Mouse (Mus musculus) stomach, embryonic 14.5 days (tissue): Measurements from ENCODE around the gene Itga9. TPM values are rescaled to one million over a fixed set of nuclear protein-coding genes. Genes with fewer than 3 reads are reported as not detected.

Source experiments
- ATAC-seq: fragments of 200-750 bp; cut with Nextera tagmentation; 2 replicates; pipeline ENCODE4 v1.8.0; 2017; ENCODE audit warnings: low read depth, moderate TSS enrichment; ENCODE audit not compliant: insufficient number of reproducible peaks, insufficient read depth, low FRiP score
- H3K27ac ChIP-seq: fragments of 300-500 bp; sonication (generic); 2 replicates; pipeline ENCODE4 v1.5.1; 2014; ENCODE audit warnings: mild to moderate bottlenecking, low read length, moderate library complexity, mixed read lengths
- H3K27me3 ChIP-seq: fragments of 300-500 bp; sonication (generic); 2 replicates; pipeline ENCODE4 v1.6.1; 2014; ENCODE audit warnings: low read length, control low read depth, mixed read lengths; ENCODE audit not compliant: control insufficient read depth, insufficient read depth
- H3K36me3 ChIP-seq: fragments of 300-500 bp; sonication (generic); 2 replicates; pipeline ENCODE4 v1.6.1; 2014; ENCODE audit warnings: mild to moderate bottlenecking, control low read depth, low read length, moderate library complexity, mixed read lengths; ENCODE audit not compliant: control insufficient read depth, insufficient read depth
- H3K4me1 ChIP-seq: fragments of 300-500 bp; sonication (generic); 2 replicates; pipeline ENCODE4 v1.6.1; 2014; ENCODE audit warnings: low read length, control low read depth, mixed read lengths; ENCODE audit not compliant: control insufficient read depth, insufficient read depth
- H3K4me2 ChIP-seq: fragments of 300-500 bp; sonication (generic); replicated peaks from 2 replicates; pipeline ENCODE4 v1.6.1; 2014; ENCODE audit warnings: low read depth, low read length, control low read depth
- H3K4me3 ChIP-seq: fragments of 300-500 bp; sonication (generic); 2 replicates; pipeline ENCODE4 v1.5.1; 2014; ENCODE audit warnings: low read depth, low read length, control low read depth
- H3K9ac ChIP-seq: fragments of 300-500 bp; sonication (generic); replicated peaks from 2 replicates; pipeline ENCODE4 v1.6.1; 2014; ENCODE audit warnings: low read depth, mild to moderate bottlenecking, control low read depth, low read length, moderate library complexity, mixed read lengths
- H3K9me3 ChIP-seq: fragments of 300-500 bp; sonication (generic); 2 replicates; pipeline ENCODE4 v1.6.1; 2016; ENCODE audit warnings: low read depth, low read length, control low read depth; ENCODE audit not compliant: control insufficient read depth
- WGBS: fragments of 180-500 bp; shearing (Covaris S2); extraction: QIAGEN DNeasy Blood & Tissue Kit; methylation state at CpG from one replicate; pipeline ENCODE4 v1.1.7; 2014; 5-methylcytosine and 5-hydroxymethylcytosine counted together
- polyA plus RNA-seq: library from polyadenylated mRNA; unstranded; fragments of >200 nt; fragmentation: Nextera tagmentation; extraction: Ambion mirVana; gene quantifications from 2 replicates; pipeline ENCODE4 v1.2.1, GENCODE M21; 2014

Gene Itga9
- polyA plus RNA-seq, 1 experiment from 2014 or later = 14.3 TPM

DNA sequence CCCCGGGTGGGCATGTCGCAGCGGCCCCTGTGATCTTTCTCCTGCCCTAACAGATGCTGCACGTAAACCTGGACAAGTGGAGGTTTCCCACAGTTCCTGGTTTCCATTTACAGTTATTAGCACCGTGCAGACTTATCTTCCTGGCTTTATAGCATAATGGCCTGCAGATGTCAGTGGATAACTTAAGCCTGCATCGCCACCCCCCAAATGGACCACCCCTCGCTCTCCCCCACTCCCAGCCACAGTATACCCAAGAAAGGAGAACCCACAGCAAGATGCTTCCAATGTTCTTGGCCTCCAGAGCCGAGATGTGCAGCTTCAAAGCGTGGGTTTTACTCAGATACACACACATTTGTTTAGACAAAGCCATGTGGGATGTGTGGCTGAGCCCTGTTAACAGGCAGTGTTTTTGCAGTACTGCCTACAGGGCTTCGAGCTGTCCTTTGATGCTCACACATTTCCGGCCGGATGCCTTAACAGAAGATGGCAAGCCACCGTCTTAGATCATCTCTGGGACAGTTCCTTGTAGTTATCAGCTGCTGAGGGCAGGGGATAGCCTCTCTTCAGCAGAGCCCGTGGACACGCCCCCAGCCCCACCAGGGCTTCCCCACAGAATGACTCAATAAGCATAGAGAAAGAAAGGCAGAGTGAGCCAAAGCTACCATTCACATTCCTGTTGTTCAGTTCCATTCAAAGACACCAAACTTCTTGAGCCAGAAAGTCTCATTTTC, 71.7 kb downstream of the Itga9 start:
- 50% methylated on average over 15 of the region's 15 CpGs for WGBS
- 0 out of 2 replicates have a peak, but pooled peaks cover 2% of the 10 kb centered on the region for H3K4me1 ChIP-seq
- no peak overlapping the region for H3K4me2 ChIP-seq
- ATAC-seq = no peak
- no peak overlapping the region for H3K27ac ChIP-seq
- H3K9ac ChIP-seq = no peak overlapping the region
- no peaks in the 10 kb centered on the region for H3K9me3 ChIP-seq
- no peaks in the 10 kb centered on the region; the same call in 1 of the 2 replicates for H3K36me3 ChIP-seq
- H3K27me3 ChIP-seq = no peaks in the 10 kb centered on the region
- no peak overlapping the region for H3K4me3 ChIP-seq

DNA sequence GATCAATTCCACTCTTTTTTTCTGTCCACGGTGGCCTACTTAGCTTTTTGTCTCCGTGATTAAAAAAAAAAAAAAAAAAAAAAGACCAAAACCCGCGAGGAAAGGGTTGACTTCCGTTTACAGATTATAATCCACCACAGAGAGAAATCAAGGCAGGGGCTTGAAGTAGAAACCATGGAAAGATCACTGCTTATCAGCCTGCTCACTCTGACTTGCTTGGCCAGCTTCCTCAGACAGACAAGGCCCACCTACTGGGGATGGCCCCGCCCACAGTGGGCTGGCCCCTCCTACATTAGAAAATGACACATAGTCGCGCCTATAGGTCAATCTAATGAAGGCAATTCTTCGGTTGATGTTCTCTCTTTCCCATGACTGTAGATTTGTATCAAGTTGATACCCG, 72.3 kb downstream of the Itga9 start:
- 81% methylated on average over 10 of the region's 10 CpGs for WGBS
- Histone ChIP-seq H3K27me3 (no peaks in the 10 kb centered on the region), H3K4me3 (no peak overlapping the region), H3K9ac (no peak overlapping the region), H3K27ac (no peak overlapping the region), H3K9me3 (no peaks in the 10 kb centered on the region), H3K36me3 (no peaks in the 10 kb centered on the region; the same call in 1 of the 2 replicates), H3K4me2 (no peak overlapping the region), H3K4me1 (0 out of 2 replicates have a peak, but pooled peaks cover 2% of the 10 kb centered on the region)
- ATAC-seq = no peak

DNA sequence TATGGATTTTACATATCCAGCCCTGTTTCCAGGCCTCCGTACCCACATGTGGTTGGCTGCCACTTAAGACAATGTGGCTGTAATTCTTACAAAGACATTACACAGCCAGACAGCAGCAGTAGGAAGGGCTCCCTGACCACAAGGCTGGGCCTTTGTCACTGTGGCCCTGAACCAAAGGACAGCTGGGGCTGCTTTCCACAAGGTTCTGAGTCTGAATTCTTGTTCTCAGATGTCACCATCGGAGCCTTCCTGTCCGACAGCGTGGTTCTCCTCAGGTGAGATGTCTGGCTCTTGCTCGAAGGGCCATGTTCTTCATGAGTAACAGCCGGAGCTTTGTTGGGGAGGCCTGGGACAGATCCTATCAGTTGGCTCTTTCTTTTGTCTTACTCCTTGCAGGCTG, 75.0 kb downstream of the Itga9 start:
- Histone ChIP-seq H3K4me1 (0 out of 2 replicates have a peak, but pooled peaks cover 2% of the 10 kb centered on the region), H3K4me2 (no peak overlapping the region), H3K4me3 (no peak overlapping the region), H3K27ac (no peak overlapping the region), H3K9ac (no peak overlapping the region), H3K27me3 (no peaks in the 10 kb centered on the region), H3K9me3 (no peaks in the 10 kb centered on the region), H3K36me3 (peaks cover 4% of the 10 kb centered on the region; the same call in 1 of the 2 replicates)
- ATAC-seq = no peak
- WGBS = 87% methylated on average over 6 of the region's 6 CpGs

DNA sequence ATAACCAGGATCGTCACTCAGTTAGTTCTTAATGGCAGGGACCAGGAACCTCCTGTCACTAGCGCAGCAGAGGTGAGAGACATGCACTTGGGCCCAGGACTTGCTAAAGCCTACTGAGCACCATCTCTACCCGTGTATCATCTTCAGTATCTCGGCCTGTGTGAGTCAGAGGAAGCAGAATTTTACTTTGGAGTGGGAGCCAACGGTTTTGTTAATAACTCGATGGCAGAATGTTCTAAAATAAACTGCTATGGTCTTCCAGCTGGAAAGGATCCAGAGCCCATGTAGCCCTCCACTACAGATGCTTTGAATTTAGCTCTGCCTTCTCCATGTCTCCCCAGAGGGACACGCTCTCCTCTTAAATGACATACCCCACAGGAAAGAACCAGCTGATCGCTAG, 75.7 kb downstream of the Itga9 start:
- Histone ChIP-seq H3K4me2 (no peak overlapping the region), H3K4me3 (no peak overlapping the region), H3K4me1 (0 out of 2 replicates have a peak, but pooled peaks cover 2% of the 10 kb centered on the region), H3K9ac (no peak overlapping the region), H3K9me3 (no peaks in the 10 kb centered on the region), H3K27ac (no peak overlapping the region), H3K27me3 (no peaks in the 10 kb centered on the region), H3K36me3 (peaks cover 4% of the 10 kb centered on the region; the same call in 1 of the 2 replicates)
- ATAC-seq = no peak
- 65% methylated on average over 8 of the region's 8 CpGs for WGBS

DNA sequence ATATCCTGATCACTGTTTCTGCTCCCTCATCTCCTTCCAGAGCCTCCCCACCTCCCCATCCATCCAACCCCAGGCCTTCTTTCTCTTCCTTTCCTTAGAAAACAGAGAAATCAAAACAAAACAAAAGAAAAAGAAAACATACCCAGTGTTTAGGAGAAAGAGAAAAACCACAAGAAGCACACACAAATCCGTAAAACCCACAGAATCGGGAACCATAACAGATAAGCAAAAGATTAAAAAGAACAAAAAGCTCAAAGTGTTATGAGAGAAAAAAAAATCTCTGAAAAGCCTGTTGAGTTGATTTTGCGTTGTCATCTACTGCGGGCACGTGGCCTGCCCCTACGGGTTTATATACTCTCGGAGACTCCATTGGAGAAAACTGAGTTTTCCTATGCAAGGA, 77.0 kb downstream of the Itga9 start:
- no peaks in the 10 kb centered on the region for H3K27me3 ChIP-seq
- H3K9me3 ChIP-seq = no peaks in the 10 kb centered on the region
- no peak overlapping the region for H3K27ac ChIP-seq
- H3K4me2 ChIP-seq = no peak overlapping the region
- 93% methylated on average over 7 of the region's 7 CpGs for WGBS
- H3K9ac ChIP-seq = no peak overlapping the region
- ATAC-seq = no peak
- peaks cover 12% of the 10 kb centered on the region for H3K4me1 ChIP-seq
- no peak overlapping the region for H3K4me3 ChIP-seq
- peaks cover 4% of the 10 kb centered on the region; the same call in 1 of the 2 replicates for H3K36me3 ChIP-seq

DNA sequence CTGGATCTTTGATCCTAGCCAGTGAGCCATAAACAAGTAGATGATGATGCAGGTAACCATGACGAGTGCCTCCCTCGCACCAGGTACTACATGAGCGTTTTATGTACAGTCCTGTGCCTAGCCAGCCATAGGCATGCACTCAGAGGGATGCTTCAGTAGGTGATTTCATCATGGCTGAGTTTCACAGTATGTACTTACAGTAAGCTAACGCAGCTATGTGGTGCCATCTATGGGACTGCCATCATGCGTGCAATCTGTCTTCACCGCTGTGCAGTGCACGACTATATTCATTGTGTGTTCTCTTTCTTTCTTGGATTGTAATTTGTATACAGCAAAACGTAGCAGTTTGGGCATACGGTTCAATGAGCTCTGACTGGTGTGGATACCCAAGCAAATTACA, 77.9 kb downstream of the Itga9 start:
- Histone ChIP-seq H3K4me1 (peaks cover 17% of the 10 kb centered on the region), H3K4me3 (no peak overlapping the region), H3K27ac (no peak overlapping the region), H3K9me3 (no peaks in the 10 kb centered on the region), H3K9ac (no peak overlapping the region), H3K27me3 (no peaks in the 10 kb centered on the region), H3K4me2 (no peak overlapping the region), H3K36me3 (peaks cover 4% of the 10 kb centered on the region; the same call in 1 of the 2 replicates)
- no peak for ATAC-seq
- 94% methylated on average over 9 of the region's 9 CpGs for WGBS

DNA sequence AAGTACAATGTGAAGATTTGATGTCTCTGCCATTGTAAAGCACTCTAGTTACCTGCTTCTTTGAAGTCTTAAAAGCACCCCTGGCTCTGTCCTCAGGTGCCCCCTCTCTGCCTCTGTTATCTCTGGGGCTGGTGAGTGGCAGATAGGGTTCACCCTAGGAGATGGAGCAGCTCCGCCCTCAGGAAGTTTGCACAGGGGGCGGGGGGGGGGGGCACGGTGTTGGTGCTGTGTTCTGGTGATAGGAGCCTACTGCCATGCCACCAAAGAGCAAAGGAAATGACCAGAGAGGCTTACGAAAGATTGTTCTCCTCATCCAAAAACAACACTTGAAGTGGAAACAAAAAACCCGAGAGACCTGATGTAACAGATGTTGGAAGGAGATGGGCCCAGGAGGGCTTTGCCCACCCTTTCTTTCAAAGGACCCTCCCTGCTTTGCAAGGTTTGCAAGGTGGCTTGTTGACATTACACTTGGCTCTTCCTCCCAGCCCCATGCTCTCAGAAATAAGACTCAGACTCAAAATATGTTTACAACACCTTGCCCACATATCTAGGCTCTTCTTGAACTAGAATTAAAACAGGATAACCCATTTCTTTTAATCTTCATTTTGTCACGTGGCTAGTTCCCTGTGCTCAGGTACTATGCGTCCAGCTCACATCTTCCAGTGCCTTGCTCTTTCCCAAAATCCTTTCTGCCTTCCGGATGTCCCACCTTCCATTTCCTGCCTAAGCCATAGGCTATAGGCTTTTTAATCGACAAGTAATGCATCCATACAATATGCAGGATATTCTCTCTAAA, 79.9 kb downstream of the Itga9 start:
- Histone ChIP-seq H3K4me1 (peaks cover 17% of the 10 kb centered on the region), H3K36me3 (peaks cover 4% of the 10 kb centered on the region; the same call in 1 of the 2 replicates), H3K9ac (no peak overlapping the region), H3K27me3 (no peaks in the 10 kb centered on the region), H3K4me2 (no peak overlapping the region), H3K4me3 (no peak overlapping the region), H3K9me3 (no peaks in the 10 kb centered on the region), H3K27ac (no peak overlapping the region)
- ATAC-seq = no peak
- WGBS = 67% methylated on average over 9 of the region's 9 CpGs

DNA sequence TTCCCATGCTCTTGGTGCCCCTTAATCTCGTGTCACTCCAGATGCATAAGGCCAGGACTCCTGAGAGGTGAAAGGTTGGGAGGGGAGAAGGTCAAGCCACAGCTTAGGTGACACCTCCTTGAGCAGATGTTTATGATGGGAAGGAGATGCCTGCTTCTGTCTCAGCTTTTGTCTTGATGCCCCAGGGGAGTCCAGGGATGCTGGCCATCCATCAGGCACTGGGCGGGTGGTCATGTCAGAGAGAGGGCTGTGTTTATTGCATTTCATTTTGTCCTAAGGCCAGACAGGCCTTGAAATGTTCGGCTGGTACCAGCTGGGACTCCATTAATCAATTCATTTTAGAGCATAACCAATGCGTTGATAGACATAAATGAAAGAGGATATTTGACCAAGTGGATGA, 81.8 kb downstream of the Itga9 start:
- no peak overlapping the region for H3K9ac ChIP-seq
- H3K4me2 ChIP-seq = no peak overlapping the region
- no peak for ATAC-seq
- H3K27me3 ChIP-seq = no peaks in the 10 kb centered on the region
- WGBS = 52% methylated on average over 4 of the region's 4 CpGs
- H3K27ac ChIP-seq = peak overlapping the region; percentile 55; the same call in 1 of the 2 replicates
- H3K4me3 ChIP-seq = no peak overlapping the region
- H3K9me3 ChIP-seq = no peaks in the 10 kb centered on the region
- H3K36me3 ChIP-seq = peaks cover 5% of the 10 kb centered on the region; the same call in 1 of the 2 replicates
- peaks cover 17% of the 10 kb centered on the region for H3K4me1 ChIP-seq
